Mouse (Mus musculus) adrenal gland, adult 18-20 months (tissue): ENCODE data around the gene Gtf3a. TPM values are rescaled to one million over a fixed set of nuclear protein-coding genes. Genes with fewer than 3 reads are reported as not detected.
"Not testable (repeated sequence)": the region's sequence is repeated elsewhere in the genome, so short reads cannot be mapped to it uniquely, and the experiment has no call there.

Source experiments
- DNase-seq, 2 experiments: peaks; one replicate each; pipeline ENCODE4 v3.0.0; 2021 to 2022; ENCODE audit warnings: low spot score in 2 of 2
- total RNA-seq, 2 experiments: library from RNA; stranded (reverse); gene quantifications; 1 replicate in 1 of 2; 2 replicates in 1 of 2; pipeline ENCODE4 v1.2.3; 2021

The Gtf3a gene
- total RNA-seq, 2 experiments from 2014 or later = 21.6 to 30.5 TPM

- no peak for DNase-seq
Observed at GRCm38 (mm10) chr5:146937541-146938503, 10.6 kb upstream of the Gtf3a start.

GRCm38 (mm10) chr5:146939109-146939796 is 9.2 kb upstream of the Gtf3a start:
- no peak for DNase-seq

- no peak for DNase-seq
Observed at GRCm38 (mm10) chr5:146940219-146940618, 8.2 kb upstream of the Gtf3a start.

GRCm38 (mm10) chr5:146941939-146942338 is 6.5 kb upstream of the Gtf3a start:
- DNase-seq = not testable (repeated sequence)

GRCm38 (mm10) chr5:146942965-146943364 is 5.5 kb upstream of the Gtf3a start:
- DNase-seq = no peak

GRCm38 (mm10) chr5:146944568-146944967 is 3.9 kb upstream of the Gtf3a start:
- DNase-seq = no peak

GRCm38 (mm10) chr5:146946682-146947081 is 1.8 kb upstream of the Gtf3a start:
- no peak for DNase-seq

- DNase-seq = no peak
Observed at GRCm38 (mm10) chr5:146947497-146947896, 960 bp upstream of the Gtf3a start.

- DNase-seq = no peak
Observed at GRCm38 (mm10) chr5:146948041-146948507, 383 bp upstream of the Gtf3a start.

GRCm38 (mm10) chr5:146954576-146954975 is 6.1 kb downstream of the Gtf3a start:
- no peak for DNase-seq

- no peak for DNase-seq
Observed at GRCm38 (mm10) chr5:146955651-146956050, 7.2 kb downstream of the Gtf3a start.

GRCm38 (mm10) chr5:146956678-146957077 is 8.2 kb downstream of the Gtf3a start:
- DNase-seq = no peak

GRCm38 (mm10) chr5:146963118-146963936 is 14.9 kb downstream of the Gtf3a start, which contains the start of gene Mtif3:
Mtif3 (minus strand) TSS chr5:146963800.
- peak; percentile 77 to 78 for DNase-seq

GRCm38 (mm10) chr5:146963937-146964278 is 15.5 kb downstream of the Gtf3a start:
- no peak for DNase-seq

- no peak for DNase-seq
Observed at GRCm38 (mm10) chr5:146968695-146969393, 20.4 kb downstream of the Gtf3a start.

- no peak for DNase-seq
Observed at GRCm38 (mm10) chr5:146971776-146972561, 23.5 kb downstream of the Gtf3a start.

- DNase-seq = no peak
Observed at GRCm38 (mm10) chr5:146973353-146973752, 24.9 kb downstream of the Gtf3a start.

- no peak for DNase-seq
Observed at GRCm38 (mm10) chr5:146973858-146974780, 25.7 kb downstream of the Gtf3a start.

- no peak for DNase-seq
Observed at GRCm38 (mm10) chr5:146974781-146975123, 26.3 kb downstream of the Gtf3a start.
